Comparison of ENCODE assay signal across 8 mouse cellular contexts in genomic region chr6:142387011-142387754, GRCm38 (mm10). TPM values are rescaled to one million over a fixed set of nuclear protein-coding genes. Genes with fewer than 3 reads are reported as not detected.
DNase-seq lines count a peak whose midpoint lies in the region; ATAC-seq and TF ChIP-seq lines count a peak whose summit lies in the region.

Gene Recql, minus strand, starts transcription at chr6:142387087.
Gene Golt1b, plus strand, starts transcription at chr6:142387221.

- no peak for TF ChIP-seq POLR2A in kidney, adult 2 months (IDR thresholded peaks at IDR 0.05; ENCODE audit: low read depth, low read length)
- no peak; the same call in 1 of the 2 replicates for TF ChIP-seq POLR2A in spleen, adult 2 months (IDR thresholded peaks at IDR 0.05; ENCODE audit: low read depth, low read length)

- peak within 1 kb of the TSS; percentile 73 for H3K4me2 ChIP-seq in embryonic facial prominence, embryonic 13.5 days
- H3K4me2 ChIP-seq in limb, embryonic 12.5 days, result peak within 1 kb of the TSS; percentile 68
- H3K4me2 ChIP-seq in midbrain, embryonic 15.5 days, result peak within 1 kb of the TSS; percentile 63

- H3K9me3 ChIP-seq in embryonic facial prominence, embryonic 13.5 days, result no peaks in the 10 kb centered on the region
- no peaks in the 10 kb centered on the region for H3K9me3 ChIP-seq in limb, embryonic 12.5 days
- no peaks in the 10 kb centered on the region for H3K9me3 ChIP-seq in midbrain, embryonic 15.5 days

- peak within 1 kb of the TSS; percentile 93 for H3K9ac ChIP-seq in embryonic facial prominence, embryonic 13.5 days
- peak within 1 kb of the TSS; percentile 88 for H3K9ac ChIP-seq in limb, embryonic 12.5 days (replicated peaks)
- H3K9ac ChIP-seq in midbrain, embryonic 15.5 days, result peak within 1 kb of the TSS; percentile 84

- no peaks in the 10 kb centered on the region for H3K27me3 ChIP-seq in embryonic facial prominence, embryonic 13.5 days
- no peaks in the 10 kb centered on the region for H3K27me3 ChIP-seq in kidney, adult 2 months (replicated peaks; ENCODE audit: control insufficient read depth, insufficient read depth, low read length)
- H3K27me3 ChIP-seq in limb, embryonic 12.5 days, result no peaks in the 10 kb centered on the region
- no peaks in the 10 kb centered on the region for H3K27me3 ChIP-seq in midbrain, embryonic 15.5 days (replicated peaks)
- no peaks in the 10 kb centered on the region for H3K27me3 ChIP-seq in spleen, adult 2 months (ENCODE audit: control insufficient read depth, insufficient read depth, low read length)

- peak; percentile 100 for ATAC-seq in embryonic facial prominence, embryonic 13.5 days (ENCODE audit: insufficient number of reproducible peaks, insufficient read depth, low FRiP score, low TSS enrichment, low read depth)
- ATAC-seq in limb, embryonic 12.5 days (ENCODE audit: insufficient number of reproducible peaks, insufficient read depth, low FRiP score, low TSS enrichment, low read depth), result peak; percentile 98
- ATAC-seq in midbrain, embryonic 15.5 days (replicated peaks), result peak; percentile 100

- peaks cover 20% of the 10 kb centered on the region for H3K4me1 ChIP-seq in embryonic facial prominence, embryonic 13.5 days
- H3K4me1 ChIP-seq in kidney, adult 2 months (ENCODE audit: control insufficient read depth, insufficient read depth, low read length), result 0 out of 2 replicates have a peak, but pooled peaks cover 4% of the 10 kb centered on the region
- peaks cover 27% of the 10 kb centered on the region for H3K4me1 ChIP-seq in limb, embryonic 12.5 days (replicated peaks)
- peaks cover 24% of the 10 kb centered on the region for H3K4me1 ChIP-seq in midbrain, embryonic 15.5 days
- peaks cover 9% of the 10 kb centered on the region for H3K4me1 ChIP-seq in spleen, adult 2 months (ENCODE audit: control insufficient read depth, insufficient read depth, insufficient read length)

- H3K36me3 ChIP-seq in embryonic facial prominence, embryonic 13.5 days, result no peaks in the 10 kb centered on the region
- no peaks in the 10 kb centered on the region for H3K36me3 ChIP-seq in kidney, adult 2 months (ENCODE audit: control insufficient read depth, insufficient read depth, low read length)
- no peaks in the 10 kb centered on the region for H3K36me3 ChIP-seq in limb, embryonic 12.5 days
- no peaks in the 10 kb centered on the region for H3K36me3 ChIP-seq in midbrain, embryonic 15.5 days (replicated peaks)
- no peaks in the 10 kb centered on the region for H3K36me3 ChIP-seq in spleen, adult 2 months (ENCODE audit: control insufficient read depth, insufficient read depth, low read length)

- WGBS in embryonic facial prominence, embryonic 13.5 days, result under 1% methylated on average over 78 of the region's 87 CpGs
- under 1% methylated on average over 86 of the region's 87 CpGs for WGBS in kidney, adult 2 months
- under 1% methylated on average over 86 of the region's 87 CpGs for whole genome bisulfite sequencing in limb, embryonic 12.5 days
- under 1% methylated on average over 78 of the region's 87 CpGs for WGBS in midbrain, embryonic 15.5 days
- WGBS in spleen, adult 2 months, result 1% methylated on average over 86 of the region's 87 CpGs

- H3K27ac ChIP-seq in embryonic facial prominence, embryonic 13.5 days, result peak within 1 kb of the TSS; percentile 28; the same call in 1 of the 2 replicates
- H3K27ac ChIP-seq in kidney, adult 2 months (ENCODE audit: insufficient read depth, low read depth, low read length), result no peak within 1 kb of the TSS
- H3K27ac ChIP-seq in limb, embryonic 12.5 days, result no peak within 1 kb of the TSS
- peak within 1 kb of the TSS; percentile 64 for H3K27ac ChIP-seq in midbrain, embryonic 15.5 days
- peak within 1 kb of the TSS; percentile 78 for H3K27ac ChIP-seq in spleen, adult 2 months (ENCODE audit: insufficient read depth, low read length)

- no peak for TF ChIP-seq CTCF in kidney, adult 2 months (conservative IDR thresholded peaks at IDR 0.05; ENCODE audit: insufficient read depth, insufficient read length, low read depth, low read length)
- no peak for TF ChIP-seq CTCF in spleen, adult 2 months (IDR thresholded peaks at IDR 0.05; ENCODE audit: extremely low read depth, insufficient read depth, insufficient read length, insufficient replicate concordance)

- H3K4me3 ChIP-seq in embryonic facial prominence, embryonic 13.5 days, result peak within 1 kb of the TSS; percentile 98
- peak within 1 kb of the TSS; percentile 98 for H3K4me3 ChIP-seq in kidney, adult 2 months (ENCODE audit: insufficient read depth, low read depth, low read length)
- peak within 1 kb of the TSS; percentile 98 for H3K4me3 ChIP-seq in limb, embryonic 12.5 days (replicated peaks)
- H3K4me3 ChIP-seq in midbrain, embryonic 15.5 days, result peak within 1 kb of the TSS; percentile 95
- peak within 1 kb of the TSS; percentile 89 for H3K4me3 ChIP-seq in spleen, adult 2 months (ENCODE audit: extremely low read depth, insufficient read depth, insufficient read length)

- DNase-seq in 3134 (ENCODE audit: extremely low read depth, insufficient read length, low spot score), result peak; percentile 99
- DNase-seq in adrenal gland, postnatal 36 days, result peak; percentile 99
- DNase-seq in heart, adult 18-20 months, result peak; percentile 99
- DNase-seq in kidney, adult 2 months, result peak; percentile 99
- DNase-seq in spleen, adult 2 months (ENCODE audit: low read depth in 1 of 2, low spot score in 2 of 2), result peak; percentile 94 to 97

RNA-seq across cellular contexts. Expression of gene Recql, which starts in this region (rescaled TPM):
- 10 to 100 TPM; 14.5 to 20.2 TPM for total RNA-seq in adrenal gland, postnatal 36 days (2021)
- 30.1 and 31.3 TPM in 2 replicates for polyA plus RNA-seq in embryonic facial prominence, embryonic 13.5 days (2015; fragmentation: Nextera tagmentation; extraction: Ambion mirVana)
- total RNA-seq in heart, adult 18-20 months (2021), result 10 to 100 TPM in 1 of 2 experiments, 1 to 10 TPM in 1; 7.1 to 13.0 TPM
- polyA plus RNA-seq in kidney, adult 2 months (2012; rRNA removed), result 2.6 and 4.4 TPM in 2 replicates
- 29.7 and 32.2 TPM in 2 replicates for polyA plus RNA-seq in limb, embryonic 12.5 days (2016; fragmentation: Nextera tagmentation; extraction: Ambion mirVana)
- polyA plus RNA-seq in midbrain, embryonic 15.5 days (2015; fragmentation: Nextera tagmentation; extraction: Ambion mirVana), result 23.7 and 26.3 TPM in 2 replicates
- polyA plus RNA-seq in spleen, adult 2 months (2012; rRNA removed), result 8.1 and 8.9 TPM in 2 replicates

RNA-seq across cellular contexts. Expression of gene Golt1b, which starts in this region (rescaled TPM):
- total RNA-seq in adrenal gland, postnatal 36 days (2021), result 10 to 100 TPM; 34.5 to 47.3 TPM
- 121 and 125 TPM in 2 replicates for polyA plus RNA-seq in embryonic facial prominence, embryonic 13.5 days (2015; fragmentation: Nextera tagmentation; extraction: Ambion mirVana)
- 10 to 100 TPM; 15.2 to 15.6 TPM for total RNA-seq in heart, adult 18-20 months (2021)
- 4.6 and 5.5 TPM in 2 replicates for polyA plus RNA-seq in kidney, adult 2 months (2012; rRNA removed)
- polyA plus RNA-seq in limb, embryonic 12.5 days (2016; fragmentation: Nextera tagmentation; extraction: Ambion mirVana), result 116 and 118 TPM in 2 replicates
- 77.2 and 83.9 TPM in 2 replicates for polyA plus RNA-seq in midbrain, embryonic 15.5 days (2015; fragmentation: Nextera tagmentation; extraction: Ambion mirVana)
- polyA plus RNA-seq in spleen, adult 2 months (2012; rRNA removed), result 2.9 and 3.1 TPM in 2 replicates

Comparison
In these comparisons a context has a peak if more than half of its experiments do, and no peak if none do; other contexts are left out.
1. RNA of gene Golt1b (polyA plus RNA-seq): 121 to 125 TPM in embryonic facial prominence, embryonic 13.5 days, 116 to 118 TPM in limb, embryonic 12.5 days and 77.2 to 83.9 TPM in midbrain, embryonic 15.5 days; 4.6 to 5.5 TPM in kidney, adult 2 months and 2.9 to 3.1 TPM in spleen, adult 2 months; every median in the first group is over 10 times any median in the second.
2. H3K27ac ChIP-seq: peak in embryonic facial prominence, embryonic 13.5 days (single experiment), midbrain, embryonic 15.5 days (single experiment) and spleen, adult 2 months (single experiment); none in kidney, adult 2 months (single experiment) and limb, embryonic 12.5 days (single experiment).
3. Peak in every context shown above with its lines, with median percentiles within 50 percentile points of each other: DNase-seq, ATAC-seq, H3K4me2 ChIP-seq, H3K4me3 ChIP-seq and H3K9ac ChIP-seq.